Mouse (Mus musculus) bone marrow, adult 2 months (tissue): ENCODE data around the gene Rptn.

Experiments
- CTCF ChIP-seq: fragments of 200-500 bp; IDR thresholded peaks from 2 replicates; pipeline ENCODE4 v1.5.1; 2011; ENCODE audit warnings: low read length, control low read depth; ENCODE audit not compliant: control insufficient read depth, insufficient read depth
- POLR2A ChIP-seq: fragments of 200-500 bp; IDR thresholded peaks from 2 replicates; pipeline ENCODE4 v1.6.1; 2011; ENCODE audit warnings: low read depth, mild to moderate bottlenecking, control low read depth, low read length, borderline replicate concordance; ENCODE audit not compliant: control insufficient read depth

GRCm38 (mm10) chr3:93442030-93442429 lies 48.5 kb downstream of the Rptn start, which contains the start of gene Tchh:
- TF ChIP-seq CTCF, result no peak
- TF ChIP-seq POLR2A, result no peak
